Mouse (Mus musculus): ENCODE measurements around the gene Coro1b. TPM values are rescaled to one million over a fixed set of nuclear protein-coding genes. Genes with fewer than 3 reads are reported as not detected.

The Coro1b gene
- polyA plus RNA-seq, 2 experiments from 2014 or later, result 236 to 310 TPM

GRCm38 (mm10) chr19:4162646-4163542, 14.5 kb downstream of the Coro1b start, which contains the start of gene Rps6kb2:
Rps6kb2 (minus strand) TSS chr19:4163354.
- ATAC-seq, result peak; percentile 98

DNA sequence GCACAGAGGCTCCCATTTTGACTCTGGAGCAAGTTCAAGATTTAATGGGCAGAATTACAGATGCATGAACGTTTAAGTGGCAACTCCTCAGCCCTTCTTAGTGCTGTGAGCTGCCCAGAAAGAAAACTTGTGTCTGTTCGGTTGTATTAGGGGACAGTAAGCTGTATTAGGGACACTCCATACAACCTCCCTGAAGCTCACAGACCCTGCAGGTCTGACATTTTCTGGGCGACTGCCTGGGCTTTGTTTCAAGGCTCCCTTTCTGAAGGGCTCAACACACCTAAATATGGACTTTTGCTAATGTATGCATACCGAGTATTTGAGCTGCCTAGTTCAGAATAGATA, 15.1 kb downstream of the Coro1b start:
- no peak for ATAC-seq

- ATAC-seq, result no peak
Observed at GRCm38 (mm10) chr19:4164100-4164499, 15.7 kb downstream of the Coro1b start.

- no peak for ATAC-seq
Observed at GRCm38 (mm10) chr19:4164721-4165120, 16.3 kb downstream of the Coro1b start.

DNA sequence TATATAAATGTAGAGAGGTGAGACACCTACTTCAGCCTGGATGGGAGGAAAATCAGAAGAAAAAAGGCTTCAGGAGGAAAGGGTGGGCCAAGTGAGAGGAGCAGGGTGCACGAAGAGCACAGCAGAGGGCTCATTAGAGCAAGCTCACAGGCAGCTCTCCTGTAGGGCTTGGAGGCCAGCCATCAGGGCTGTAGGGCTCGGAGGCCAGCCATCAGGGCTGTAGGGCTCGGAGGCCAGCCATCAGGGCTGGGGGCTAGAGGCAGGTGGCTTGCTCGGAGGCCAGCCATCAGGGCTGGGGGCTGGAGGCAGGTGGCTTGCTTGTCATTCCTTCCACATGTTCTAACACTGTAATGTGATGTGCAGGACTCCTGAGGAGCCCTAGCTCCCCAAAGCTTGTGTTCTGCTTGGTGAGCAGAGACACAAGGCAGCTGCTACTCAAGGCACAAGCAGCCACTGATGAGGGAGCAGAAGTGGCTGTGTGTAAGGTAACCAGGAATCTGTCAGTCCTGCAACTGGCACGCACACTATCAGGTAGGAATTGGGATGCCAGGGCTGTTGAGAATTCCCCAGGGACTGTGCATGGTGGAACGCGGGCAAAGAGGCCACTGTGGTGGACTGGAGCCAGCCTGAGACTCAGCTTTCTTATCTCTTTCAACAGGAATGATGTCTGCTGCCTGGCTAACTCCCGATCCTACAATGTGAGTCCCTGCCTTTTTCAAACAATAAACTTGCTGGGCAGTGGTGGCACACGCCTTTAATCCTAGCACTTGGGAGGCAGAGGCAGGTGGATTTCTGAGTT, 18.5 kb downstream of the Coro1b start:
- no peak for ATAC-seq

DNA sequence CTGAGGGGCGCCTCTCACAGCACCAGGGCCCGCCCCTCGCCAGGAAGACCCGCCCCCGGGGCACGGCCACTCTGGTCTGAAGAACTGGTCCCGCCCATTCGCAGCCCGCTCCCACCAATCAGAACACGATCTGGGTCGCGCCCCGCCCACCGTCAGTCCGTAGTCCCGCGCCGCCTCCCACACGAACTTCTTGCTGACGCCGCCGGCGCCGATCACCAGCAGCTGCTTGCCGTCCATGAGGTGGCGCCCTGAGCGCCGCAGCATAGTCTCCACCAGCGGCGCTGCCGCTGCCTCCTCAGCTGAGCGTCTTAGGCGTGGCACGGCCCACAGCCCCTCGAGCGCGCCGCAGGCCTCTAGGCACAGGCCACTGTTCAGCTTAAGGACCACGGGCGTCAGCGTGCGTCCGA, 21.0 kb downstream of the Coro1b start:
- peak; percentile 96 for ATAC-seq

- peak; percentile 15 for ATAC-seq
Observed at GRCm38 (mm10) chr19:4169810-4170209, 21.4 kb downstream of the Coro1b start.

DNA sequence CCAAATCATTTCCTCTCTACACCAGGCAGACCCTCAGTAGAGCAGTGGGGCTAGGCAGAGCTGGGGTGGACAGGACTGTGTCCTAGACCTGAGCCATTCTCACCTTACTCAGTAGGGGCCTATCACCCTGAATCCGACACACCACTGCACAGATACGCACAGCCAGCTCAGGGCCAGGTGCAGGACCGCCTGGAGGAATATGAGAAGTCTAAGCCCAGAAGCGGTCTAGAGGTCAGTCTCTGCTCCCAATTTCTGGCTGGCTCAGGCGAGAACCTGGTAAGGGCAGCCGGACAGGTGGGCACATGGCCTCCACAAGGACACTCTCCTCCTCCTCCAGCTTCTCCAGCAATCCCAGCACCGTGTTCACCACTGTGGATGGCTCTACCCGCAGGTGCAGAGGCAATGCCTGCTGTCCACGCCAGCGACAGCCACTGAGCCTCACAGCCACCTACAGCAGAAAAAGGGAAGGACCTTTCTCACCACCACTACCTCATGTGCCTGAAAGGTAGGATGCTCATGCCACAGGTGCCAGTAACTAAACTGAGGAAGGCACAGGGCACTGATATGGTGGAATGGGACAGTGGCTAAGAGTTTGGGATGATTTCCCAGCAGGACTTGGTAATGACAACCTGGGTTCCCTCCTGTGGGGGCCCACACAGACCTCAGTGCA, 22.4 kb downstream of the Coro1b start:
- no peak for ATAC-seq

DNA sequence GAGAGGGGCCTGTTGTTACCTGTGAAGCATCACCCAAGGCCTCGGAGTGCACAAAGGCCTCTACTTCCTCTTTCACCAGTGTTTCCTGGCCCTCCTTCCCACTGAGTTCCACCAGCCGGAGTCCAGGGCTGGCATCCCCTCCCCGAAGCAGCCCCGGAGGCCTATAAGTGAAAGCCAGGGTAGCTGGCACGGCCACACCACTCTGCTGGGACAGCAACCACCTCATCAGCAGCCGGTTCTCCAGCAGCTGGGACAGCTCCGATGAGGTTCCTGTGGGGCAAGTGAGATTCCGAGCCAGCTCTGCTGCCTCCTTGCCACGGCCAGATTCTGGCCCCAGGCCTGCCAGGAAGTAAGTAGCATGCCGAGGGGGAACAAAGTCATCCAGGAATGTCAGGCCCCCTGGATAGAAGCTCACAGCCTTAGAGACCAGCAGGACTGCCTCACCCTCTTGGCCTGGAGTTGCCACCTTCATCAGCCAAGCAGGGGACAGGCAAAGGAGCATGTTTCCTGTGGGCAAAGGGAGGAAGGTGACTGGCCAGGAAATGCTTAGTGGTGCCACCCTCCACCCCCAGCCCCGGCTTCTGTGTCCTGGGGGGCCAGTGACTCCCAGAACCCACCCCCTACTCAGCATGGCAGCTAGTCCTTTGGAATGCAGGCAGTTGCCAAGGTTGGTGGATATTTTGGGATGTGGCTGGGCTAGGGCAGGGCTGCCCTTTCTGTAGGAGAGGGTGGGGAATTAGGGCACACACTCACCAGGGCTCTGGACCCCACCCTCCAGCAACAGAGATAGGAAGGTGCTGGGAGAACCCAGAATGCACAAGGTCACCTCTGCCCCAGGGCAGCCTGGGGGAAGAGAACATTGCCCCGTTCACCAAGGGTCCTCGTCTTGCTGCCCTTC, 23.2 kb downstream of the Coro1b start:
- no peak for ATAC-seq

DNA sequence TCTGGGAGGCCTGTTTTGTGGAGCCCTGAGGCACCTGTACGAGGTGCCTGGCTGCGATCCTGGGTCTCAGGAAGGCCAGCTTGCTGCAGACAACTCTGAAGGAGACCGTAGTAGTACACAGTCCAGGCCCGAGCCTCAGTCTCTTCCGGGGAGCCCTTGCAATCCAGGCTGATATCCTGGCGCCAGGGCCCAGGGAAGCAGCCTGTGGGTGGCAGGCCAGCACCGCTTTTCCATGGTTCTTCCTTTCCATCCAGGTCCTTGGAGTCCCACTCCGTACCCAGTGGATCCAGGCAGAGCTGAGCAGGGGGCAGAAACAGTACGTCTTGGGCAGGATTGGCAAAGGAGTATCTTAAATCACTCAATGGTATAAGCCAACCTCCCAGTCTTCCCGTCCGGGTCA, 24.5 kb downstream of the Coro1b start:
- no peak for ATAC-seq

GRCm38 (mm10) chr19:4175368-4175947, 27.0 kb downstream of the Coro1b start, which contains the start of gene Carns1:
Carns1 (minus strand) TSS chr19:4175479.
- ATAC-seq, result no peak

DNA sequence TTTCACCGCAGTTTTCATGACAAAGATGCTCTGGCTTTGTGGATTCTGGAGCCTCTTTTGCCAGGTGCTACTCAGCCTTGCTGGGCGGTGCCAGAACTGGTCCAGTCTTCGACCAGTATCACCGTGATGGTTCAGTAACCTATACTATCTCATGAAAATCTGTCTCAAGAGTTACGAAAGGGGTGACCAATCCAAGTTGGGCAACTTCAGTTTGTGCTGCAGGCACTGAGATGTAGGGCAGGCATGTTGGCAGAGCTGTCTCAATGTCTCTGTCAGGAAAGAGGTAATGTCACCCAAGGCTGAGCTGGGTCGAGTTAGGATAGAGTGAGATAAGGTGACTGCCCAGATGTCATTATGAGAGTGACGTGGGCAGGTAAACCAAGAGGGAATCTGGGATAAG, 32.0 kb downstream of the Coro1b start:
- no peak for ATAC-seq

GRCm38 (mm10) chr19:4181892-4182291, 33.5 kb downstream of the Coro1b start:
- ATAC-seq, result peak; percentile 39

GRCm38 (mm10) chr19:4183689-4184088, 35.3 kb downstream of the Coro1b start:
- no peak for ATAC-seq

GRCm38 (mm10) chr19:4184976-4185975, 36.9 kb downstream of the Coro1b start:
- ATAC-seq, result peak; percentile 73

DNA sequence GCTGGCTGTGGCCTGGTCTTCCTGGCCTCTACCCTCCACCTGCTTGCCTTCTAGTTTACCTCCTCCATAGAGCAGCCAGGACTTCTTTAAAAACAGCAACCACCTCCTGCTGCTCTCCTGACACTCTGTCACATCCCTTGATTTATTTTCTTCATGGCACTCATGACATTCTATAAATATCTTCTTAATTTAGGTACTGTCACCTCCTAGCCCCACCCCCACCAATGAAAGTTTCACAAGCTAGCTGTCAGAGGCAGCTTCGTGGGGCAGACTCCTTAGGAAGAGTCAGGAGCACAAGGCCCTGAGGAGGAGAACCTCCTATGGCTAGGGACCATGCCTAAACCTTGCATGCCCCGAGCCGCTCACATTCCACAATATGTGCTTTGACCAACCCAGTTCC, 38.9 kb downstream of the Coro1b start:
- no peak for ATAC-seq

DNA sequence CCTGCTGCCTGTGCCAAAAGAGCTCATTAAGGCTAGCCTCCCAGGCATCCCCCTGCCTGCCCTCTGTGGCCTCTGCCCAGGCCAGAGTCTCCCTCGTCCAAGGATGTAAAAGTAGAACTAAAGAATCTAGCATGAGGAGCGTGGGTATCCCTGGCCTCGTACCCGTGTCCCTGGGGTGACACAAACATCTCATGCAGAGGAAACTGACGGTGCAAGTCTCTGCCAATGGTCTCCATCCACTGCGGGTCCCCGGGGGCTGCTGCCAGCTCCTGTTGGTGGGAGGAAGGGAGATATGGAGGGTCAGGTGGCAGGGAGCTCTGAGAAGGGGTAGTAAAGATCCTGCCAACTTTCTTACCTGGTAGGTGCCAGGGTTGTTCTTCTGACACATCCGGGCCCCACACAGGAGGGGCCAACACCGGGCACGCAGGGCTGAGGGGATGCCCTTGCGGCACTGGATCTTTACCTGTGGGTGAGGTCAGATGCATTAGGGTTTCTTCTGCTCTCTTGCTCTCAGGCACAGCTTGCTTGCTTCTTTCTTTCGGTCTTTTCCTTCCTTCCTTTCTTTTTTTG, 40.7 kb downstream of the Coro1b start:
- no peak for ATAC-seq

- ATAC-seq, result peak; percentile 65
Observed at GRCm38 (mm10) chr19:4190831-4191334, 42.5 kb downstream of the Coro1b start, which contains the start of gene Tbc1d10c. Tbc1d10c (minus strand) TSS chr19:4191284.

DNA sequence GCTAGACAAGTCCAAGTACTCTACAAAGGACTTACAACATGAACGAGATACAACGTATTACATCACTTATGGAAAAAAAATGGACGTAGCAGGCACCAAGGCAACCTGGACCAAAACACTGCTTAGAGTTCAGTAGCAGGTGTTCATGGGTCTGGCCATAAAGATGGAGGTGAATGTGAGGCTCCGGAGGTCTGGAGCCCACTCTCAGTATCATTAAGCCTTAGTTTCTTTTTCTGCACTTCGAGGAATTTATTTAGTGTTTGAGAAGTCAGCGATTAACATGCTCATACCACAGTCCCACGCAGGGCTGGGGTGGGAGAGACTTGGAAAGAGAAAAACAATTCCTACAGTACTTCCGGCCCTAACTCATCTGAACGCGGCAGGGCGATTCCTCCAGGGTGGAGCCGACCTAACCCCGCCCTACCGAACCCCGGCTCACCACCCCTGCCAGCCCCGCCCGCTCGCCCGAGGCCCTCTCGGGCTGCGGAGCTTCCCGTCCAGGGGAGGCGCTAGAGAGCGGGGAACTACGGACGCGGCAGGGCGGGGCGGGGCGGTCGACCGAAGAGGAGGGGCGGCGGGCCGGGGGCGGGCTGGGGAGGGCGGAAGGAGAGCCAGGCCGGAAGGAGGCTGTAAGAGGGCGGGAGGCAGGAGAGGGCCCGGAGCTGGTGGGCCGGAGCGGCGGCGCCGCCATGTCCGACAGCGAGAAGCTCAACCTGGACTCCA, 43.3 kb downstream of the Coro1b start, which contains the start of gene Ppp1ca:
Ppp1ca (plus strand) TSS at position 538 of the 723 bp plus-strand sequence.
- ATAC-seq, result peak; percentile 78

Data from CD4-positive, CD25-positive, alpha-beta regulatory T cell, adult 4 months (primary cell).